Mouse (Mus musculus) cerebellum, adult (tissue): ENCODE results near the gene Amotl2.

Experiments
- ATAC-seq: cut with Nextera tagmentation; 2 replicates; pipeline ENCODE4 v1.9.2; 2017; ENCODE audit warnings: mild to moderate bottlenecking, moderate library complexity, mixed read lengths; ENCODE audit not compliant: insufficient number of reproducible peaks, low FRiP score, low TSS enrichment

Amotl2 gene

DNA sequence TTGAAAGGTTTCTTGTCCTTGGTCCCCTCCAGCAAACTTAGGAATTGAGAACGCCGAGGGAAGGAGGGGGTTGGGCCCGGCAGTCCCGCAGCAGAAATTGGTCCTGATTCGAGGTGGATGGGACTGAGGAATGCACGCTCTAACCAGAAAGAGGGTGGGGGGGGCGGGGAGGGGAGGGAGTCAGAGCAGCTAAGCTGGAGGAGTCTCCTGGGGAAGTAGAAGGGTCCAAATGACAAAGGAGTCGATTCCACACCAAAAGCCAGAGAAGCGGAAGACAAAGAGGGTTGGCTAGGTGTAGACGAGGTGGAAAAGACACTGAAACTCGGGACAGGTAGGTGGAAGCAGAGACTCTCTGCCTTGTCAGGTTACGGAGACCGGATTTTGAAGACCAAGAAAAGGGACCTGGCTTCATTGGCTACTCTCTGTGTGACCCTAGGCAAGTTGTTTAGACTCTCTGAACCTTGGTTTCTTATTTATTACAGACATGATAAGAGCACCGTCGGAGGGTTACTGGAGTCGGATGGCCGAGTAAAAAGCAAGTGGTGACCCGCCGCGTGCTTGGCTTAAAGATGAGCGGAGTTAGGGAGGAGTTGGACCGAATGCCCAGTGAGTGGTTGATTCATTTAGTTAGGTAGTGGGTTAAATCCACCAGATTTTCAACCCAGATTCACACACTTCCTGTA is at the start of gene Amotl2:
Gene Amotl2, plus strand, starts transcription at position 192 of the 683 bp plus-strand sequence.
- ATAC-seq = no peak

DNA sequence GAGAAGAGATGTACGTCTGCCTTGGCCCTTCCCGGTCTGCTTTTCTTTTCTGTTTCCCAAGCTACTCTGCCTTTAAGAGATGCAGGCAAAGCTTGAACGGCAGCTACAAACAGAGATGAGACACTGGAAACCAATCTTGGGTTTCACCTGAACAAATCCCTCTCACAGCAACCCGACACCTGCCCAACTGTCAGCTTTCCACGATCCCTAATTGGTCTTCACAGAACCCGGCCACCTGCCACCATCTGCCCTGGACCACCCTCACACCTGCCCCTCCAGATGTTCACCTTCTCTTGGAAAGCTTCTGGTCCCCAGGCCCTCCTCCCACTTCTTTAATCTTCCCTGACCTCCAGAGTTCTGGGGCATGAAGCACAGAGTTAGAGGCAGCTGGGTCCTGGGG is 48.4 kb upstream of the Amotl2 start:
- no peak for ATAC-seq

DNA sequence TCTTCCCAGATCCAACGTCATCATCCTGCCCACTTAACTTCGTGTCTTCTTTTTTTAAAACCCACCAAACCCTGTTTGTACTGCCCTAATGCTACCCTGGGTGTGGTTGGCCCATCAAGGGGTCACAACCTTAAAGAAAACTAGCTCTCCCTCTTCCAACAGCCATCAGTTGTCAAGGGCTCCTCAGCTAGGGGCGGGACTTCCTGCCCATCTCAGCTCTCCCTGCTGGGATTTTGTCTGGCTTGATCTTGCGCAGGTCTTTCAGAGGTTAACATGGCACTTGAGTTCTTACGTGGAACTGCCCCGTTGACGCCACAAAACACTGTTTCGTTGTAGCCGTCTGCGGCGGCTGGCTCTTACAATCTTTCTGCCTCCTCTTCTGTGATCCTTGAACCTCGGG is 47.6 kb upstream of the Amotl2 start:
- ATAC-seq = no peak

DNA sequence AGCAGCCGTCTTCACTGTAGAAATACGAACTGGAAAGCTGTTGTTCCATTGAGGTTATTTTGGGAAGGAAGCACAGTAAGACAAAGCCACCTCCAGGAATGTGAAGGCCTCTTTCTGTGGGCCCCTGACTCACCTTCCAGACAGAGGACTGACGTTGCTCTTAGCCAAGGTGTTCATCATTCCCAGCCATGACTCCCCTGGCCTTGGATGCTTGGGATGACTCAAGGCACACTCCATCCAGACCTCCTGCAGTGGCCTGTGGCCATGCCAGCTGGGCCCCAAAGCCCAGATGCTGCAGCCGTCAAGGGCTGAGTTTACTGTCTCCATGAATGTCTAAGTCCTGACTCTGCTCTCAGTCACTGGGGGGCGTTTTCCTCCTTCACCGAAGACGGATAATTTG is 43.1 kb upstream of the Amotl2 start:
- no peak for ATAC-seq

DNA sequence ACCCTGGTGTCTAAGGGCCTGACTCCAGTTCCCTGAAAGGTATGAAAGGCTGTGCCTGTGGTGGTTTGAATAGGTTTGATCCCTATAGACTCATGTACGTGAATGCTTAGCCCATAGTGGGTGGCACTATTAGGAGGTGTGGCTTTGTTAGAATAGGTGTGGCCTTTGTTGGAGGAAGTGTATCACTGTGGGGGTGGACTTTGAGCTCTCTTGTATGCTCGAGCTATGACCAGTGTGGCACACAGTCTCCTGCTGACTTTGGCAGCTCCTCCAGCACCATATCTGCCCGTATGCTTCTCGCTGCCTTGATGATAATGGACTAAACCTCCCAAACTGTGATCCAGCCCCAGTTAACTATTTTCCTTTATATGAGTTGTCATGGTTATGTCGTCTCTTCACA is 40.5 kb upstream of the Amotl2 start:
- ATAC-seq = no peak

DNA sequence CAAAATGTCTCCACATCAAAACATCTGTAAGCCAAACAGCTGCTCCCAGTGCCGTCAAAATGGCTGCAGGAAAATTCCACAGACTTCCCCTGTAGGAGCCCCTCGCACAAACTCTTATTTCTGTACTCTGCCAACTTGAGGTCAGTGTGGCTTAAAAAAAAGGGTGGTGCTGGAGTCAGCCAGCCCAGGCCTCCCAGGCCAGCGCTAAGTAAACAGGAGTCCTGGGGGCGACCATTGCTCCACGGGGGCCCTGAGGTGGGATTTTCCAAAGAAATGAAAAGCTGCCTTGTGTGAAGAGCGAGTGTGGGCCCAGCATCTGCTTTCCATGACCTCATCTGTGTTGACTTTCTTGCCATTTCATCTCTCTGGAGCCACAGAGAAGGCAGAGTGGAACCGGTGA is 35.0 kb upstream of the Amotl2 start:
- no peak for ATAC-seq

DNA sequence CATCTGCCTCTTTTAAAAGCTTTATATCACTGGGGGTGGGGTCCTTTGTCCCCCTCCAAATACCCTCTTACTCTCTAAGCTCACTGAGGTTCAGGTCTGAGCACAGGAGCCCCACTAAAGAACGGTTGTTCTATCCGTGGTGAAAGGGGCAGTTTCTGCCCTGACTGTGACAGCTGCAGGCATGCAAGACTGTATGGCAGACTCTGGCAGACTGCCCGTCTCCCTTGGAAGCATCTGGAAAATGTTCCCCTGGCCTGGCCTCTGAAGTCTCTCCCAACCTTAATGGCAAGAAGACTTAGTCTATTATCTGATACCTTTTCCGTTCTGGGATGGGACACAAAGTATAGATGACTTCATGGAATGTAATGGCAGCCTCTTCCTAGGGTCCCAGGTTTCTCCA is 28.5 kb upstream of the Amotl2 start:
- ATAC-seq = no peak

DNA sequence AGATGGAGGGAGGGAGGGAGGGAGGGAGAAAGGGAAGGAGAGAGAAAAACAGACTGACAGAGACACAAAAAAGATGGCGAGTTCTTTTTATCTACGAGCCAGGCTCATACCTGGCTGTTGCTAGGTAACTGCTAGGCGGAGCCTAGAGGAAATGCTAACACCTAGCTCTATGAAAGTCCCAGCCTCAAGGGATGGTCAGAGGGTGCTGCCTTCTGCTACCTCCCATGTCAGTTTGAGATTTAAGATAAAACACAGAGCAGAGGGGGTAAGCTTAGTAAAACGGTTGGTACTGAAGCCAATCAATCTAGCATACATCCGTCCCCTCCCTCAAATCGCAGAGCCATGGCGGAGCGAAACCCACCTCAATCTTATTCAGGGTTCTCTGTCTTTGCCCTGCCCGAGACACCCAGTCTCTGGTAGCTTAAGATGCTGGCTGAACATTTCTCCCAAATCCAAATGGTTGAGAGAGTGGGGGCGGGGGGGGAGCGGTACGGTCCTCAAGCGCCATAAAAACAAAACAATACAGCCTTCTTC is 27.0 kb upstream of the Amotl2 start:
- peak; percentile 62 for ATAC-seq

DNA sequence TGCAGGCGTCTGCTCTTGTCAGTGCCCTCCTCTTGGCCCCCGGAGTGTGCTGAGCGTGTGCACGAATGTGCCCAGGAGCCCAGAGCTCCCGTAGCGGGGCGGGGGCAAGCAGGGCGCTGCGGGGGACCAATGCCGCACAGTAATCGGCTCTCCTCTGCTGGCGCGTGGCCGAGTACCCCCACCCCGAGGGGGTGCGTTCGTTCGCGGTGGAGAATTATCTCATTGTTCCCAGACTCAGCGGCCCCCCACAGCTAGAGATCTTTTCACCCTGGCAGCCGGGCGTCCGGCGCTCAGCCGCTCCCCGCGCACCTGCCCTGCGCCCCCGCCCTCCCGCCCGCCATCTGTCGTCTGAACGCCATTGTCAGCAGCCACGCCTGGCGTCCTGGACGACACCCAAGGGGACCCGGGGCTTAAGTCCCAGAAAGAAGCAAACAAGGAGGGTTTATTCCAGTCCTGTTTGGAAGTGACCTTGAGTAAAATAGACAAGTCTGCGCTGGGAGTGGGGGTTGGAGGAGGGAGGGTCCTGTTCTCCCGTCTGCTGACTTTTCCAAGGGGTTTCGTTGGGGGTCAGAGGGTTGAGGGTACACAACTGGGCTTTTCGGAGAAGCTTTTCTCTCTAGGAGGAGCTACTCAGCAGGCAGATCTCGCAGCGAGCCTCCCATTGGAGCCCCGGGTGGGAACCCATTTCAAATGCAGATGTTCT is 26.4 kb upstream of the Amotl2 start:
- ATAC-seq = peak; percentile 73

DNA sequence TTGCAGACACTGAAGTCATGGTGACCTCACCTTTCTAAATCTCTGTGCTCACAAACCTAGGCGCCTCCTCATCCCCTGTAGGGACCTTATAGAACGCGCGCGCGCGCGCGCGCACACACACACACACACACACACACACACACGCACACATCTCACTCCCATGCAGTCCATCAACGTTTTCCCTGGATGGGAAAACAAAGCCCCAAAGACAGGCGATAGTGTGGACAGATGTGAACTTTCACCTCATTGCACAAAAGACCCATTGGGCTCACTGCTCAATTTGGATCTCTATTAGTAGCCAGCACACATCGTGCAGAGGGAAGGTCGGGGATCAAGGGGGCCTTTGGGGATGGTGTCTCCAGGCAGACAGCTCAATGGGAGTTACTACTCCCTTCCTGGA is 25.6 kb upstream of the Amotl2 start:
- ATAC-seq = no peak

DNA sequence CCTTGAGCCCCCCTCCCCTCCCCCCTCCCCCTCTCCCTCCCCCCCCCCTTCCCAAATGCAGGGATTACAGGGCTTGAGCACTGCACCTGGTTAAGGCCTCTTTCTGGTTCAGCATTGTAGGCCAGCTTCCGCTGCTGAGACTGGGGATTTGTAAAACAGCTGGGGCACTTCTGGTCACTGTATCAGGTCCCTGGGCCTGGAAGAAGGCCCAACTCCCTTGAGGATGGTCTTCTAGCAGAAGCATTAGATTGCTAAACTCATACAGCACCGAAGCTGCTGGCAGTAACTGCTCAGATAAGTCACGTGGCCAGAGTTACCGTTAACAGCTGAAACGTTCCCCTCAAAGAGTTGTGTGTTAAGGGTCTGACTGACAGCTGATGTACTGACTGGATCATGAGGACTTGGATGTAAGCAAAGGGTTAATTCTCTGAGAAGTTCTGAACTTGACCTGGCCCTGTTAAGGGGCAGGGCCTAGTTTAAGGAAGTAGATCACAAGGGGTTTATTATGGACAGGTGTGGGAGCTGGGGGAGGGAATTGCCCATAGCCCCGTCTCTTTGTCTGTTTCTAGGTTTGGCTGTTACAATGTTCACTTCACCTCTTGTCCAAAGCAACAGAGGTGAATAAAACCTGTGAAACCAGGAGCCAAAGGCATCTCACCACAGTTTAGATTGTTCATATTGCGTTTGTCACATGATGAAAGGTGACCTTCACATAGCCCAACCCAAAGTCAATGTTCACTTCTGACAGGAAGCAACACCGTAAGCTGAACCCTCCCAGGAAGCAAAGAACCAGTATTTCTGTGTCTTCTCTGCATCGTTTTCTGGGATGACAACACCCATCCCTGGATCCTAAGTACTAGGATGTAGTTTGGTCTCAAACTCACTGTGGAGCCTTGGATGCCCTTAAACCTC is 23.7 kb upstream of the Amotl2 start:
- ATAC-seq = no peak

DNA sequence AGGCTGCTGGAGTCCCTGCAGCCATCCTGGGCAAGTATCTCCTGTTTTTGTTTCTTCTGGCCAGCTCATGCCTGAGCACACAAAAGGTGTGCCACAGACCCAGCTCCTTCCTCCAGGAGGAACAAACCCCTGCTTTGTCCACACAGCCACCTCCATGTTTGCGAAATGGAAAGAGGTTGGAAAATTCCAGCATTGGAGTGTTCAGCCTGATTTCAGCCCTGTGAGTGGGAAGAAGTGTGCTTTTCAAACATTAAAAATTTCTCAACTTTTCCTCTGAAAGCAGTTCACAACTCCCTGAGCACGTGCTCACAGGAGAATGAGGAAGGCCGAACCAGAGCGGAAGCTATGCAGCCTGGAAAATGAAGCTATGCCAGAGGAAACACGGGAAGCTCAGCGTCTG is 15.4 kb upstream of the Amotl2 start:
- no peak for ATAC-seq

DNA sequence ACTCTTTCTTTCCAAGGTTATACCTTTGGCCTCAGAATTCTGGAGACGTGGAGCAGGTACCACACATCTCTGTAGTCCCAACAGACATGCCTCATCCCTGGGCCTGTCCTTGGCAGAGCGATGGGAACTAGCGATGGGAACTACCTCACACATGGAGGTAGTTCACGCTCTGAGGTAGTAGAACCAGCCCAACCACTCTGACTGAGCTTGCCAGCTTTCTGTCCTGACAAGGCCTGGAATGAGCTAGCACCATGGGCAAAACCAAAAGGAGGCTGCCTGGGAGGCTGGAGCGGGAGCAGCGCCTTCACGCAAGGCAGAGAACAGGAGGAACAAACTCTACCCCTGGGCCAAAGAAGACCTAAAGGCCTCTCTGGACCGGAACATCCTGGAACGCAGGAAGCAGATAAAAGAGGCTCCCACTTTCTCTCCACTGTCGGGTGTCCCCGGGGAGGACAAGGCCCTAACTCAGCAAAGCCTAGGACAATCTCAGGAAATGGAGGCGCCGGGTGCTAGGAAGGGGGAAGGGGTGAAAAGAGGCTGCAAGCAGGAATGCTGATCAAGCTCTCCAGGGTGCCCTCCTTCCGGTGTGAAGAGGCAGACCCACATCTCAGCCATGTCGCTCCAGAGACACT is 6.9 kb upstream of the Amotl2 start:
- no peak for ATAC-seq

DNA sequence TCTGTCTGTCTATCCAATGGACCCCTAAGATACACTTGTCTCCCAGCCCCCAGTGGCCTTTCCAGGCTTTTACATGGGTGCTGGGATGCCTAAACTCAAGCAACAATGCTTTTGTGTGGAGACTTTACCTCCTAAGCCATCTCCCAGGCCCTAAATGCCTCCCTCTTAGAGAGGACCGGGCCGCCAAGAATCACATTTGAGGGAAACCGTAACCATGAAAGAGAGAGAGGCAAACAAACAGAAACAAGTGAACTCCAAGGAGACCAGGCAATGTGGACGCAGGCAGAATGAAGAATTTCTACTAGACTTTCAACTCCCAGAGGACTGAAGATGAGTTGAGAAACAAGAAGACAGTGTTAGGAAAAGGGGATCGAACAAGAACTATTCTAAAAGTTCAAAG is 6.0 kb upstream of the Amotl2 start:
- no peak for ATAC-seq

DNA sequence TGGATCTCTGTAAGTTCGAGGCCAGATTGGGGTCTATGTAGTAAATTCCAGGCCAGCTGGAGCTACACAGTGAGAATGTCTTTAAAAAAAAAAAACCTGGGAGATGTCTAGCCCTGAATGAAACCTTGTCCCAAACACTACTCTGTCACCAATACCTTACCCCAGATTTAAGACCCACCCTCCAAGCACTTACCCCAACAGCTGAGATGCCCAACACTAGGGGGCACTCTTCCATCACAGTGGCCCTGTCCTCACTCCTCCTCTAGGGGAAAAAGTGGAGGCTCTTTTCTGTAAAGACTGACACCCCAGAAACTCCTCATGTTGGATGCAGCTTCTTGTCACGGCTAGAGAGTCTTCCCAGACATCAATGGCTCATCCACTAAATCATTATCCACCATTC is 2.7 kb upstream of the Amotl2 start:
- ATAC-seq = no peak

DNA sequence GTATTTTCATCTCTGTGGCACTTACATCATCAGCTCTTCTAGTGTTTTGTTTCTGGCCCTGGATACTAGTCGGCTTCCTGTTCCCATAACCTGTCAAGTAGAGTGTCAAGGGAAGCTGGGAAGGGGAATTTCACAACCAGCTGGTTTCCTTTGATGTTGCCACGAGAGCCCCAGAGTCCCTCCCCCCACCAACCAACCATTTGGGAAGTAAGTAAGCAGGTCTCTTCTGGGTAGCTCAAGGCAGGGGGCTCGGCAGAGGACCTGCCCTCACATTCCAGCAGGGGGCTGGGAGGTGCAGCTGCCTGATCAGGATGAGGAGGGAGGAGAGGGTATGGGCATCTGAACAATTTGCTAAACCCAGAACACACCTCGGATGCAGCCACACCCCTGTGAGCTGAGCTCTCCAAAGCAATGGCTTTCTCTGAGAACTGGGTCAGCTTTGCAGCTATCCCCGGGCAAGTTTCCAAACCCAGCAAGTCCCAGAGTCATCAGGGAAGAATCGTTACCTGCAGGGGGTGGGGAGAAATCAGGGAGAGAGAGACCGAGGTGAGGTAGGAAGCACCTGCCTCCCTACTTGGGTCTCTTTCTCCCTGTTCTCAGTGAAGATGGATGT is 1.5 kb upstream of the Amotl2 start:
- no peak for ATAC-seq

DNA sequence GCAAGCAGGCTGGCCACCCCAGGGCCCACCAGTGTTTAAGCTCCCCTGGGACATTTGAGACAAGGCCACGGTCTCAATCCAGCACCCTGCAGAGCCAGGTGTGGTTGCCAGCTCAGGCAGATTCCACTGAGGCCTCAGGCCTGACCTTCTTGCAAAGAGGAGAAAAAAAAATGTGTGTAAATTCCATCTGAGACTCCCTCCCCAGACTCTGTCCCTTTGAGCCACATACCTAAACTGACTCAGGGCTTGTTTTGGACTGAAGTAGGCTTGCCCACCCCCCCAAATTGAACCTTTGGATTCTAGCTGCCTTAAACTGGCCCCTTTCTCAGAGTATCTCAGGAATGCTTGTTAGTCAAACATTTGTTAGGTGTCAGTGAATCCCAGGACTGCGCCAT is 969 bp upstream of the Amotl2 start:
- no peak for ATAC-seq

DNA sequence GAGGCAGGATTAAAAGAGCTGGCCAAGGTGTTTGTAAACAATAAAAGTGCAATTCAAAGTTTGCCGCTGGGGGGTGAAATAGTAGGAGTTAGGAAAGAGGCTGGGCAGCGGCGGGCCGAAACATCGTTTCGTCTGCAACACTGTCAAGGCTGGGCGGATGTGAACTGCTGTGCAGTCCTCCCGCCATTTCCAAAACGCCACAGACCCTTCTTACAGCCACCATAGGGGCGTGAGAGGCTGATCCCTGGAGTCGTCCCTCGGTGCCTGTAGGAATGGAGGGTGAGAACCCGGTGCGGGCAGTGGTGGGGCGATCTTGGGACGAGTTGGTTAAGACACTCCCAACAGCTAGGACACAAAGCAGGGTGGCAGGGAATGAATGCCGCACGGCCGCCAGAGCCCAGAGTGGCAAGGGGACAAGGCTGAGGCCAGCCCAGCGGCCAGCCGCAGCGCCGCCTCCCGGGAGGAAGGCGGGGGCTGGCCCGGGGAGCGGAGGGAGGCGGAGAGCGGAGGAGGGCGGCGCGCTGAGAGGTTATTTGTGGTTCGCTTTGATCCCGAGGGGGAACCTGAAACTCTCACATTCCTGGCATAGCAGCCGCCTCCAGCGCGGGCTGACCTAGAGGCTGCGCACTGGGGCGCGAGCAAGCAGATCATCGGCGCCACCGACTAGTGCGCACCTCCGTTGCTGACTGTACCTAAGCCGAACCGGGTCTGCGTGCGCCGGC is 853 bp downstream of the Amotl2 start:
- ATAC-seq = peak; percentile 80

DNA sequence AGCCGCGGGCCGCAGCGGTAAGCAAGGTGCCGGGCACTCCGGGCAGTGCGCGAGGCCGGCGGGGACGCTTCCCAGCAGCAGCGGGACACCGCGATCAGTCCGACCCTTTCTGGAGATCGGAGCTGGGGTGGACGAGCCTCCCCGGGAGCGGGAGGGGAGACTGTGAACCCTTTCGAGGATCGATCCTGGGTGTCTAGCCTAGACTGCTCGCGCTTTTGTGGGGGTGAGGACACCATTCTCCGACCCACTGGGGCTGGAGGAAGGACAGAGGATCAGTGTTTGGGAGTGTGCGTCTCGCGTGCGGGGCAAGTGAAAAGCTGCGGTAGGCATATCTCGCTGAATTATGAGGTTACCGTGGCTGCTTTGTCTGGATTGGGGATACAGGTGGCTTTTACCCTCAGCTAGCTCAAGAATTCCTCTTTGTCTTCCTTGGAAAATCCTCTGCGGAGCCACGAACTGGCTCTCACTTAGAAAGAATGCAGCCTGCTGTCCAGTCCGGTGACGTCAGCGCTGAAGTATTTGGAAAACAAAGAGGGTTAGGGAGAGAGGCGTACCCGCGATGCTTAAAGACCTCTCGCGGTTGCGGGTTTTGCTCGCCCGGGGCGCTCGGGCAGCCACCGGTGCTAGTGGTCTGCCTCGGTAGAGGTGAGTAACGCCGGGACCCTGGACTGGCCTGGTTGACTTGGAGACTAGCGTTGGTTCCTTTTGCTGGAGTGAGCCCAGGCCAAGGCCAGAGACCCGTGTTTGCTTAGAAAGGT is 1.6 kb downstream of the Amotl2 start:
- peak; percentile 15; the same call in 1 of the 2 replicates for ATAC-seq
